ENCODE assay signal across 28 mouse cellular contexts in the genomic region with DNA sequence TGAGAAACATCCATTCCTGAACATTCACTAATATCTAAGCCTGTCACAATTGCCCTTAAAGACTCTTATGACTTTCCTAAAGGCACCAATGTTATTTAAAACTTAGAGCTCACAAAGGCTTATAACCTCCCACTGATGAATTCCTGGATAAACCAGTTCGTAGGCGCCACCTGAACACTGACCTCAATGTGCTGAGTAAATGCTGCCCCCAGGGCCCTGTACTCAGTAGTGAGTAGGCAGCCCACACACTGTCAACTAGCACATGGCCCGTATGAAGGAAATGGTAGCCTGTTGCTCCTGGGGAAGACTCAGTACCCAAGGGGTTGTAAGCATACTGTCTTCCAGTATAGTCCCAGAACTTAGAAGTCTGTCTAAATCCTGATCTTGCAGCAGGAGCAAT. TPM values are rescaled to one million over a fixed set of nuclear protein-coding genes. Genes with fewer than 3 reads are reported as not detected.
DNase-seq lines count a peak whose midpoint lies in the region; ATAC-seq and TF ChIP-seq lines count a peak whose summit lies in the region.
"Had no signal": no experiment of that assay in that cellular context is flagged by ENCODE, and none has a peak within 500 bp of the region (broad histone marks: within the 10 kb centered on the region; RNA-seq: fewer than 3 reads in every experiment).

No protein-coding gene starts in this region.

- no peak for TF ChIP-seq POLR2A in kidney, adult 2 months (IDR thresholded peaks at IDR 0.05; ENCODE audit: low read depth, low read length)

- H3K9ac ChIP-seq in midbrain, embryonic 11.5 days (ENCODE audit: low read length) = no peak overlapping the region
- no peak overlapping the region for H3K9ac ChIP-seq in midbrain, embryonic 15.5 days

- H3K27me3 ChIP-seq in kidney, adult 2 months (replicated peaks; ENCODE audit: control insufficient read depth, insufficient read depth, low read length) = no peaks in the 10 kb centered on the region
- no peaks in the 10 kb centered on the region for H3K27me3 ChIP-seq in midbrain, embryonic 11.5 days (ENCODE audit: control insufficient read depth, insufficient read depth, low read length)
- no peaks in the 10 kb centered on the region for H3K27me3 ChIP-seq in midbrain, embryonic 15.5 days (replicated peaks)
- H3K27me3 ChIP-seq: Patski had no signal

- no peak for TF ChIP-seq CTCF in kidney, adult 2 months (conservative IDR thresholded peaks at IDR 0.05; ENCODE audit: insufficient read depth, insufficient read length, low read depth, low read length)

- 70% methylated on average over 3 of the region's 3 CpGs for WGBS in kidney, adult 2 months
- 91% methylated on average over 3 of the region's 3 CpGs for WGBS in midbrain, embryonic 11.5 days
- WGBS in midbrain, embryonic 15.5 days = 91% methylated on average over 3 of the region's 3 CpGs

- no peak overlapping the region for H3K4me2 ChIP-seq in midbrain, embryonic 11.5 days
- no peak overlapping the region for H3K4me2 ChIP-seq in midbrain, embryonic 15.5 days

- DNase-seq in kidney, adult 2 months = peak; percentile 5
- DNase-seq in kidney, adult 8-10 months = no peak
- peak; percentile 66 for DNase-seq in midbrain, embryonic 11.5 days (ENCODE audit: low spot score, missing footprints)
- DNase-seq in fat pad, adult 2 months (ENCODE audit: extremely low read depth, low read depth, low spot score) = peak; percentile 65
- peak; percentile 81 for DNase-seq in gonadal fat pad, adult 2 months (ENCODE audit: low read depth)
- DNase-seq in spleen, postnatal 4 days (ENCODE audit: low spot score in 2 of 2) = no peak
- DNase-seq in left cerebral cortex, postnatal 4 days = no peak
- DNase-seq: adrenal gland, adult 2 months; adrenal gland, adult 8-10 months; adrenal gland, postnatal 10 days; adrenal gland, postnatal 14 days; adrenal gland, postnatal 25 days; adrenal gland, postnatal 36 days; B cell, adult 2 months; cerebellum, adult 11 months; cerebellum, adult 11-12 months had no signal

- no peak overlapping the region for H3K27ac ChIP-seq in kidney, adult 2 months (ENCODE audit: insufficient read depth, low read depth, low read length)
- no peak overlapping the region for H3K27ac ChIP-seq in midbrain, embryonic 11.5 days (ENCODE audit: low read depth, low read length)
- no peak overlapping the region for H3K27ac ChIP-seq in midbrain, embryonic 15.5 days

- no peaks in the 10 kb centered on the region for H3K36me3 ChIP-seq in kidney, adult 2 months (ENCODE audit: control insufficient read depth, insufficient read depth, low read length)
- H3K36me3 ChIP-seq in midbrain, embryonic 11.5 days (ENCODE audit: control insufficient read depth, insufficient read depth, low read length) = no peaks in the 10 kb centered on the region
- H3K36me3 ChIP-seq in midbrain, embryonic 15.5 days (replicated peaks) = no peaks in the 10 kb centered on the region
- H3K36me3 ChIP-seq: G1E had no signal

- H3K4me1 ChIP-seq in kidney, adult 2 months (ENCODE audit: control insufficient read depth, insufficient read depth, low read length) = no peaks in the 10 kb centered on the region
- no peaks in the 10 kb centered on the region for H3K4me1 ChIP-seq in midbrain, embryonic 11.5 days (ENCODE audit: control insufficient read depth, insufficient read depth, low read length)
- no peaks in the 10 kb centered on the region for H3K4me1 ChIP-seq in midbrain, embryonic 15.5 days

- ATAC-seq in midbrain, embryonic 11.5 days (ENCODE audit: low FRiP score) = no peak
- ATAC-seq in midbrain, embryonic 15.5 days (replicated peaks) = no peak
- ATAC-seq: activated CD4-positive, CD25-positive, alpha-beta regulatory T cell, adult 4 months; CD4-positive, CD25-positive, alpha-beta regulatory T cell, adult 4 months; Patski had no signal

- no peaks in the 10 kb centered on the region for H3K9me3 ChIP-seq in midbrain, embryonic 11.5 days (ENCODE audit: control insufficient read depth, low read length)
- H3K9me3 ChIP-seq in midbrain, embryonic 15.5 days = no peaks in the 10 kb centered on the region
- H3K9me3 ChIP-seq: G1E had no signal

- intact Hi-C loops in left cerebral cortex, postnatal 4 days (cut with DNase I) = no loop called here

- H3K4me3 ChIP-seq in kidney, adult 2 months (ENCODE audit: insufficient read depth, low read depth, low read length) = no peak overlapping the region
- no peak overlapping the region for H3K4me3 ChIP-seq in midbrain, embryonic 11.5 days (ENCODE audit: low read depth, low read length)
- H3K4me3 ChIP-seq in midbrain, embryonic 15.5 days = no peak overlapping the region

RNA-seq across cellular contexts. Expression of a gene that starts 5.3 kb away (rescaled TPM):
- polyA plus RNA-seq in kidney, adult 2 months (2012; rRNA removed) = not detected in 2 replicates
- polyA plus RNA-seq in midbrain, embryonic 11.5 days (2014; fragmentation: Nextera tagmentation; extraction: Ambion mirVana) = not detected in 2 replicates
- polyA plus RNA-seq in midbrain, embryonic 15.5 days (2015; fragmentation: Nextera tagmentation; extraction: Ambion mirVana) = not detected in 2 replicates
- not detected in 2 replicates for polyA plus RNA-seq in gonadal fat pad, adult 2 months (2012; rRNA removed)
- total RNA-seq in left cerebral cortex, postnatal 4 days (2021) = not detected
- total RNA-seq: adrenal gland, adult 18-20 months; adrenal gland, adult 2 months; adrenal gland, postnatal 10 days; adrenal gland, postnatal 14 days; adrenal gland, postnatal 25 days; adrenal gland, postnatal 36 days; adrenal gland, postnatal 4 days; CH12.LX; ES-E14; G1E; MEL had no signal
- polyA plus RNA-seq: activated CD4-positive, CD25-positive, alpha-beta regulatory T cell, adult 4 months; adrenal gland, adult 2 months; brain, embryonic 14.5 days; C2C12; CD4-positive, CD25-positive, alpha-beta regulatory T cell, adult 4 months; G1E; Patski had no signal

RNA-seq across cellular contexts. Expression of a gene that starts 44.1 kb away (rescaled TPM):
- polyA plus RNA-seq in kidney, adult 2 months (2012; rRNA removed) = not detected in 2 replicates
- polyA plus RNA-seq in midbrain, embryonic 11.5 days (2014; fragmentation: Nextera tagmentation; extraction: Ambion mirVana) = not detected in 2 replicates
- not detected in 2 replicates for polyA plus RNA-seq in midbrain, embryonic 15.5 days (2015; fragmentation: Nextera tagmentation; extraction: Ambion mirVana)
- not detected in 2 replicates for polyA plus RNA-seq in gonadal fat pad, adult 2 months (2012; rRNA removed)
- total RNA-seq in left cerebral cortex, postnatal 4 days (2021) = not detected
- total RNA-seq: adrenal gland, adult 18-20 months; adrenal gland, adult 2 months; adrenal gland, postnatal 10 days; adrenal gland, postnatal 14 days; adrenal gland, postnatal 25 days; adrenal gland, postnatal 36 days; adrenal gland, postnatal 4 days; CH12.LX; ES-E14; MEL had no signal
- polyA plus RNA-seq: activated CD4-positive, CD25-positive, alpha-beta regulatory T cell, adult 4 months; adrenal gland, adult 2 months; brain, embryonic 14.5 days; C2C12; CD4-positive, CD25-positive, alpha-beta regulatory T cell, adult 4 months; G1E; Patski had no signal

Comparison
In these comparisons a context has a peak if more than half of its experiments do, and no peak if none do; other contexts are left out.
1. DNase-seq: peak in kidney, adult 2 months (single experiment), midbrain, embryonic 11.5 days (single experiment), fat pad, adult 2 months (single experiment) and gonadal fat pad, adult 2 months (single experiment); none in kidney, adult 8-10 months (0 of 2), spleen, postnatal 4 days (0 of 2) and left cerebral cortex, postnatal 4 days (single experiment).